Mouse (Mus musculus) erythroid progenitor cell, adult 5-6 weeks (primary cell): ENCODE results near the gene Etfbkmt. TPM values are rescaled to one million over a fixed set of nuclear protein-coding genes. Genes with fewer than 3 reads are reported as not detected.
"Not testable (repeated sequence)": the region's sequence is repeated elsewhere in the genome, so short reads cannot be mapped to it uniquely, and the experiment has no call there.

ENCODE experiments used
- ATAC-seq: replicated peaks from 2 replicates; pipeline ENCODE4 v1.8.0; 2016; ENCODE audit warnings: moderate number of reproducible peaks, mild to moderate bottlenecking, moderate TSS enrichment, inconsistent platforms; ENCODE audit not compliant: poor library complexity, low FRiP score, severe bottlenecking
- total RNA-seq, 2 experiments: library from RNA; stranded (forward) in 1 of 2; stranded (reverse) in 1 of 2; fragments of 150-400 nt in 1 of 2; fragments of 186-747, 209-891 nt in 1 of 2; gene quantifications; 2 replicates each; pipeline versions ENCODE4 v1.2.3 to v1.2.4; 2015 to 2017; ENCODE audit warnings: low replicate concordance in 2 of 2

The Etfbkmt gene
- total RNA-seq (2015; ENCODE audit: low replicate concordance) (4.6 and 9.4 TPM in 2 replicates), total RNA-seq (2017; ENCODE audit: low replicate concordance) (4.5 and 6.0 TPM in 2 replicates)

DNA sequence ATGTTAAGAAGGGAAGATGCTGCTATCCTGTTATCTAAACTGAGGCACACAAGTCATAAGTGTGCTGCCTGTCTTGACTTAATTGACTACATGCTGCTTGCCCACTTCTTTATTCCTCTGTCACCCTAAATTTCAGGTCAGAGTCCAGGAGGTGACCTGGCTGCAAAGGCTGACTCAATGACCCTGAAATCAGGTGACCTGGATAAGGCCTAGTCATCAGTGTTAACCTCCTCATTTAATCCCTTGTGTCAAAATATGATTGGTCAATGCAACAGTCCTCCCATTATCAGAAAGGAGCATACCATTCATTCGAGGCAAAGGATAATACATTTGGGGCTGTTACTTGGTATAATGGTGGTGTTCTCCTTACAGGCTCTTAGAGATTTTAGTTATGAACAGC lies at the start of gene Etfbkmt:
TSS of gene Etfbkmt (plus strand) at position 379 of the 400 bp plus-strand sequence.
- no peak for ATAC-seq

- ATAC-seq = no peak
Measured at GRCm38 (mm10) chr6:149092406-149092805, 47.2 kb upstream of the Etfbkmt start.

DNA sequence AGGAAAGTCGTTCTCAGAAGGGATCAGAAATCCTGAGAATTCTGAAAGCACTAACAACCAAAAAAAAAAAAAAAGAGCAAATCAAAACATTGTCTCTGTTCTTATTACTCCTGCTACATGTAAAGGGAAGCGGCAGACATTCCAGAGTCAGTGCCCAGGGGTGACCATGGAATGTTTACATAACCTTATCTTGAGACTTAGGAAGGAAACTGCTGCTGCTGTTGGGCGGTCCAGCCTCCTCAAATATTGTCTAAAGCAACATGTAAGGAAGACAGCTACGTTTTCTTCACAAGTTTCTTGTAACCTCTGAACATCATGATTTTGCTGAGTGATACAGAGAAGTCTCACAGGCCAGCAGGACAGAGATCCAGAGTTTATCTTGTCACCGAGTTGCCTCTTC lies 46.2 kb upstream of the Etfbkmt start:
- ATAC-seq = no peak

- ATAC-seq = no peak
Measured at GRCm38 (mm10) chr6:149094555-149094954, 45.1 kb upstream of the Etfbkmt start.

DNA sequence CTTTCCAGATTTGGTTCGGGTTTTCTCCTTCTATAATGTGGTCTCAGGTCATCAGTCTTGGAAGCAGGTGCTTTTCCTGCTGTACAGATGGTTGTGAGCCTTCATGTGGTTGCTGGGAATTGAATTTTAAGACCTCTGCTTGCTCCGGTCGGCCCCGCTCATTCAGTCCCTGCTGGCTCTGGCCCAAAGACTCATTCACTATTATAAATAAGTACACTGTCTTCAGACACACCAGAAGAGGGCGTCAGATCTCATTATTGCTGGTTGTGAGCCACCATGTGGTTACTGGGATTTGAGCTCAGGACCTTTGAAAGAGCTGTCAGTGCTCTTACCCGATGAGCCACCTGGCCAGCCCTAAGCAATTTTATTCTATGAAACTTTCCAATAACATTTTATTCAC lies 44.3 kb upstream of the Etfbkmt start:
- ATAC-seq = no peak

DNA sequence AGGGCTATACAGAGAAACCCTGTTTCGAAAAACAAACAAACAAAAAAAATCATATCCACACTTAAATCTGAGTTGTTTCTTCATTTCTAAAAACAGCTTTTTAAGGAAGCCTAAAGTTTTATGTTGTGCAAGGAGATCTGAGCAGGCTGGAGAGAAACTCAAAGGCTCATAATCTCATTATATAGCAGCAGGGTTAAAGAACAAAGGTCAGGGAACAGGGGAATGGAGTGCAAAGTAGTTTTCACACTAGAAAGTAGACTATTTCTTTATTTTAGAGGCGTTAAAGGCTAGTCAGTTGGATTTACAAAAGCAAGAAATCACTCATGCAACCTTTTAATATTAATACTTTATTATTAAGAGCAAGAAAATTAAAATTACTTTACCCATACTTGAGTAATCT lies 43.4 kb upstream of the Etfbkmt start:
- ATAC-seq = no peak

DNA sequence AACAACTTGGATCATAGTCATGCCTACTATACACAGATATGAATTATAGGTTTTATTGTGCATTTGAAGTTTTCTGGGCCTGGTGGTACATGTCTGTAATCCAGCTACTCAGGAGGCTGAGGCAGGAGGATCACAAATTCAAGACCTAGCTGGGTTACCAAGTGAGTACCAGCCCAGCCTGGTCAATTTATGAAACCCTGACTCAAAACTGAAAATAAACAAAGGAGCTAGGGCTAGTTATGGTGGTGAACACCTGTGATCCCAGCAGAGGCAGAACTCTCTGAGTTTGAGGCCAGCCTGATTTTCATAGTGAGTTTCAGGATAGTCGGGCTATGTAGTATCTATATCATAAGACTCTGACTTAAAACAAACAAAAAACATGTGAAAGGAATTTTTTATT lies 42.4 kb upstream of the Etfbkmt start:
- no peak for ATAC-seq

DNA sequence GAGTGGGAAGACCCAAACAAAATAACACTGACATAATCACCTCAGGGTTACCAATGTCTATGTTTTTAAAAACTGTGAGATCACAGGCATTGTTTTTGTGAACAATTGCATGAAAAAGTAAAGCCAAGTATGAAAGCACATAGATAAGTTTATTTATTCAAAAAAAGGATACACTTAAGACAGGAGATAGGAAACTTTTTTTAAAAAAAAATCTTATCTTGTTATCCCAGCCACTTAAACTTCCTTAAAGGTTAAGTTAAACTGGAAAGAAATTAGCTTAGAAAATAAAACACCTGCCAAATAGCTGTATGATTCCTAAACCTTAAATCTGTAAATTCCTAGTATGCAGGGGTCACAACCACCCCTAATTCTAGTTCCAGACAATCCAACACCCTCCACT lies 40.7 kb upstream of the Etfbkmt start:
- no peak for ATAC-seq

DNA sequence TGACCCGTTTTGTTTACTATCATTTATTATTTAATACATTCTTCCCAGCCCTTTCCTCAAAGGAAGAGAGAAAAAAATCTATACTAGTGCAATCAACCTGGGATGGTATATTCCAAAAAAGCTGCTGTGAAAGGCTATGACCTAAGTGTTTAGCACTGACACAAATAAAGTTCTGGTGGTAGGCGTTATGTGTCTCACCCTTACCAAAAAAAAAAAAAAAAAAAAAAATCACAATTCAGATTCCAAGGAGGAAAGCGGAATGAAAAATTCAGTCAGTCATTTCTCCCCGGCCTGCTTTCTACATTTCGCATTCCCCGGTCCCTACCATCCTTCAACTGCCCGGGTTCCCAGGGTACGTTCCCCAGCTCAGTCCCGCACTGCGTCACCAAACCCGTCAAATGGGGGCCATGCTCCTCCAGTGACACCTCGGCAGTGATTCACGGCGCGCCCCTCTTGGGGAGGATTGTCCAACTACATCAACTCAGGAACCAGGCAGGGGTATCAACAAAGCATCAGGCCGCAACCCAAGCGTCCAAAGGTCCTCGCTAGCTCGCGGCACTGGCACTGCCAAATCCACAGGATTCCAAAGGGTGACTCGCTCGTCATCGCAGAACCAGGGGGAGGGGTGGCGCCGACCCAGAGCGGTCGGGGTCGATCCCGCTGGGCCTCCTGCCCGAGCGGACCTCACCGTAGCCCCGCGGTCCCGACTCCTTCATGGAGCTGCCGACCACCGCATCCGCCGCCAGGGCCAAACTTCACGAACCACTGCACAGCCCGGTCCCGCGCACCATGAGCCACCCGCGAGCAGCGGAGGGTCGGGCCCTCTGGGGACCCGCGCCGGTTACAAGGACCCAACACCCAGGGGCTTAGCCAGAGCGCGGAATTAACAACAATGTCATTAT lies 39.2 kb upstream of the Etfbkmt start:
- ATAC-seq = 0 out of 2 replicates have a peak, but pooled peaks have one; percentile 41

DNA sequence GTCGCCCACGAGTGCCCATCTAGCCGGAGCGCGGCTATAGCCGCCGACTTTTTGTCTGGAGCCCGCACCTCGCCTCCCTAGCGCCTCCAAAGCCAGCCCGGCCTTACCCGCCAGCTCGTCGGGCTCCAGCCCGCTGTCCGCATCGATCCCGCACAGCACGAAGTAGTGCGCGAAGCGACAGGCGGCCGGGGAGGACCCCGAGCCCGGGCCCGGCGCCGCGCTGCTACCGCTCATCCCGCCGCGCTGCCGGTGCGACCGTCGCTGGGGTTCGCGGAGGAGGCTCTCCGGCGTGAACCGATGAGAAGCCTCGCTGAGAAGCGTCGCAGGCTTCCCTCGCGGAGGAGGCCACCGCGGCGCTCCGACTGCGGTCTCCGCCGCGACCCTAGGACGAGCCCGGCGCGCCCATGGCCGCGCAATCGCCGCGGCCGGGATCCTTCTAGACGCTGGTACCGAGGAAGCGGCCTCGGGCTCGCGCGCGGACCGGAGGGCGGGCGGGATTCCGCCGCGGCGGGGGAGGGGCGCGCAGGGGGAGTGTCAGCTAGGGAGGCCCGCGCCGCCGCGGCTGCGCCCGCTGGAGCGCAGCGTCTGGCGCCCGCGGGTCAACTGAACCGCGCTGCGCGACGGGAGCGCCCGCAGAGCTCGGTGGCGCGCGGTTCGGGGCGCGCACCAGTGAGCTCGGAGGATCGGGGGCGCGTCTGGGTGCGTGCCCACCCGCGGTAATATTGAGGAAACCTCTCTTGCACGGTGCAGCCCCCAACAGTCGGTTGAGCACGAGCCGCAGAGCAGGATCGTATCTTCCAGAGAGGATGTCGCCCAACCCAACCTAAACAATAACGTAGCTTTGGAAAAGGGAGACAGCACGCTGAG lies 38.3 kb upstream of the Etfbkmt start, which contains the start of gene Dennd5b:
TSS of gene Dennd5b (minus strand) at position 605 of the 867 bp plus-strand sequence.
- ATAC-seq = no peak

DNA sequence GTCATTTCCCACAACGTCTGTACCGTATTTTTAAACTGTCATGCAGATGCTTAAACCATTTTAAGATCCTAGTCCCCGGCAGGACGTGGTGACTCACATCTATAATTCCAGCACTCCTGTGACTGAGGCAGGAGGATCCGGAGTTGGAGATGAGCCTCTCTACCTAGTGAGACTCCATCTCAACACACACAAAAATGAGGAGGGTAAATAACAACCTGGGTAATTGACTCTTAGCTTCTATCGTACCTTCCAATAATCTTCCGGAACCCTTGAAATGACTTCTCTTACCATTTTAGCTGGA lies 37.8 kb upstream of the Etfbkmt start:
- no peak for ATAC-seq

DNA sequence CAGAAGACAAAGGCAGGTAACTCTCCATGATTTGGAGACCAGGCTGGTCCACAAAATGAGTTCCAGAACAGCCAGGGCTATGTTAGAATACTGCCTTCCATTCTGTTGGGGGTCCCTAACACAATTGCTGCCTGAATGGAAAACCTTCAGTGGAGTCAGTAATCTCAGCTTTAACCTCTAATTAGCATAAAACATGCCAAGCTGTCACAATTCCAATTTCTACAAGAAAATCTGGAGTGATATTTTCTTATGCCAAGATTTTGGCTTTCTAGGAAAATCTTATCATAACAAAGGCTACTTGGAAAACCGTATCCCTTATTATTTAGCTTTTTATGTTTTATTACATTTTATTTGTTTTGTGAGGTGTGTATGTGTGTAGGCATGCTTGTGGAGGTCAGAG lies 36.2 kb upstream of the Etfbkmt start:
- ATAC-seq = no peak

DNA sequence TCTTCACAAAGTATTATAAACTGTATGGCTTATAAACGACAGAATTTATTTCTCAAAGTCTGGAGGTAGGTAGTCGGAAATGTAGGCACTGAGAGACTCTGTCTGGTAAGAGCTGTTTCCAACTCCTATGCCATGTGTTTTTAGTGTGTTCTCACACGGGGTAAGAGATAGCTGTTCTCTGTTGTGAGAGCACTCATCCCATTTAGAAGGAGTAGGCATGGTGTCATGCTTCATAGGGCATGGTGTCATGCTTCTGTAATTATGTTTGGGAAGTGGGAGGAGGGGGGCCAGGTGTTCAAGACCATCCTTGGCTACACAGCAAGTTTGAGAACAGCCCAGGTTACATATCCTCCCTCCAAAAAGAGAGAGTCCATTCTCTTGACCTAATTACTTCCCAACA lies 32.0 kb upstream of the Etfbkmt start:
- no peak for ATAC-seq

- no peak for ATAC-seq
Measured at GRCm38 (mm10) chr6:149108909-149109308, 30.7 kb upstream of the Etfbkmt start.

GRCm38 (mm10) chr6:149116992-149117391 lies 22.7 kb upstream of the Etfbkmt start:
- ATAC-seq = no peak

- no peak for ATAC-seq
Measured at GRCm38 (mm10) chr6:149118935-149119334, 20.7 kb upstream of the Etfbkmt start.

DNA sequence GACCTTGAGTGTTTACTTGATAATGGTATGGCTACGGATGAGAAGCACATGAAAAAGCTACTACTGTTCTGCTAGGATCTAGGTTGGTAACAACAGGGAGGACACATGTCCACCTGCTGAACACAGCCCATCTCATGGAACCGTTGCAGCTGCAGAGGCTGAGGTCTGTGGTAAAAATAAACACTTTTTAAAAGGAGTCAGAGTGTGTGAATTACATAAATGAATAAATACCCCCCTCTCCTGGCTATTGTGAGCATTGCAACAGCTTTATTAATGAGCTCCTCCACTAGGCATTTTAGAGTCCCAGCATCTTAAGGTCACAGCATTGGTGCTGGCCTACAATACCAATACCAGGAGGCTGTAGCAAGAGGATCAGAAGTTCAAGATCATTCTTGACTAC lies 19.8 kb upstream of the Etfbkmt start:
- ATAC-seq = peak; percentile 65

GRCm38 (mm10) chr6:149123042-149123441 lies 16.6 kb upstream of the Etfbkmt start:
- ATAC-seq = no peak

DNA sequence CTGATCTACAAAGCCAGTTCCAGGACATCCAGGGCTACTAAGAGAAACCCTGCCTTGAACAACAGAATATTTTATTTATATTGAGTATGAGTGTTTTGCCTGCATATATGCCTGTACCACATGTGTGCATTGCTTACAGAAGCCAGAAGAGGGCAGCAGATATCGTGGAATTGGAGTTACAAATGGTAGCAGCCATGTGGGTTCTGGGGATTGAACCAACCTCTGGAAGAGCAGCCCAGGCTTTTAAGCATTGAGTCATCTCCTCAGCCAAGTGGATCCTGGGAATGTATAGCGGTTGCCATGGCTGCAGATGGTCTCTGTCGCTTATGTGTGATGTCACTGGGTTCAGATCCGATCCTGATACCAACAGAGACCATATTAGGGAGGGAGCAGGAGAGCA lies 13.0 kb upstream of the Etfbkmt start:
- ATAC-seq = peak; percentile 56

GRCm38 (mm10) chr6:149129870-149130269 lies 9.8 kb upstream of the Etfbkmt start, which contains the start of gene Gm10203:
Gm10203 (plus strand) TSS chr6:149130170.
- ATAC-seq = not testable (repeated sequence)

DNA sequence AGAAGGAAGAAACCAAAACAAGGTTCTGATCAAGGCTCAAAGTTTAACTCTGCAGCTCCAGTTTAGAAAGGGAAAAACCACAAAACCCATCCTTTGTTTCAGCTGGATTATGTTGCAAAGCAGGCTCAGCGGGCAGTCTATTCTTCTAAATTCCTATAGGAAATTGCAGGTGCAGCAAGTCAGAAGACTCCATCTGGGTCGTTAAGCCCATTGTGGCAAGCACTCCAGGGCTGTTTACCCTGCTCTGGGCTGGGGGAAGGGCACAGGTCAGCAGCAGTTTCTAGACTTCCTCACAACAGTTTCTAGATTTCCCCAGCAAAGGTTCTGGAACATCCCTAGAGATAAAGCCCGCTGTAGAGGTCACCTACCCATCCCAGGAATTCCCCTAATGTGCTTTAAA lies 8.5 kb upstream of the Etfbkmt start:
- no peak for ATAC-seq
